Mouse (Mus musculus) brain, embryonic 14.5 days (tissue): Measurements from ENCODE around the gene Vwa3b.

ENCODE experiments used
- CTCF ChIP-seq: fragments of 200-500 bp; IDR thresholded peaks from 2 replicates; pipeline ENCODE4 v1.5.1; 2012; ENCODE audit warnings: inconsistent platforms, mild to moderate bottlenecking, moderate library complexity, borderline replicate concordance; ENCODE audit not compliant: insufficient read depth, insufficient read length; ENCODE audit errors: extremely low read depth
- POLR2A ChIP-seq: fragments of 200-500 bp; IDR thresholded peaks from 2 replicates; pipeline ENCODE4 v1.6.1; 2012; ENCODE audit warnings: mild to moderate bottlenecking, inconsistent platforms, borderline replicate concordance; ENCODE audit not compliant: poor library complexity, insufficient read depth, insufficient read length, severe bottlenecking; ENCODE audit errors: extremely low read depth

GRCm38 (mm10) chr1:37089191-37089590, 62.8 kb downstream of the Vwa3b start:
- TF ChIP-seq CTCF, result no peak
- no peak for TF ChIP-seq POLR2A
